Mouse (Mus musculus): ENCODE measurements around the gene Cd300c.
"Not testable (repeated sequence)": the region's sequence is repeated elsewhere in the genome, so short reads cannot be mapped to it uniquely, and the experiment has no call there.

Cd300c gene

DNA sequence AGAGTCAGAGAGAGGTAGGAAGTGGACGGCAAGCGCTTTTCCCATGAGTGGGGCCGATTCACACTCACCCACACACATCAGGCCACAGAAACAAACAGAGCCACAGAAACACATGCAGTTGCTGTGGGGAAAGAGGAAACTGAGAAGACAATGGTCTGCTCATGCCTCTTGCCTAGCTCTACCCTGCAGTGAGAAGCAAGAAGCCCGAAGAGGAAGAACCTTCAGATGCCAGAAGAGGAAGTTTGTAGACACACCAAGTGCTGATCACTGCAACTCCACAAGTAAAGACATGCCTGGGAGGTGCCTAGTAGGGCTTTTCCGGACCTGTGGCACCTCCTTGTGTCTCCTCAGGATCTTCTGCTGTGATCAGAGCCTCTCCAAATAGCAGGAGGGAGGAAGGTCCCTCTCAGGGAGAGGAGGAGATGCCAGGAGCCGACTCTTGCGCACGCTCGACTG lies at the start of gene Cd300c:
Cd300c (minus strand) TSS at position 406 of the 456 bp plus-strand sequence.
- DNase-seq (ENCODE audit: low read depth, low spot score) = no peak

DNA sequence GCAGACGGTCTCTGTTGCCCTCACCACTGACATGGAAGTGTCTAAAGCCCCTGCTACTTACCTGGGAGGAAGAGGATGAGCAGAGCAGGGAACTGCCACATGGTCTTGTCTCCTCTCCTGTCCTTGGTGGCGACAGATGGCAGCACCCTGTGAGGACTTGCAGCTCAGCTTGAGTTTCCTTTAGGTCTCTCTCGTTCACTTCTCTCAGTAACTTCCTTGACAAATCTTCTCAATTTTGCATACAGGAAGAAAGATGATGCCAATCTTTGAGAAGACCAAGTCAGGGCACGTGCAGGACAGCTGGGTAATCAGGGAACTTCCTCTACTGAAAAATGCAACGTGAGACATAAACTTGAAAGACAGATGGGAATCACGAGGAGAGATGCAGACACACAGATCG lies 47.1 kb upstream of the Cd300c start, which contains the start of gene Cd300ld2:
Cd300ld2 (minus strand) TSS at position 101 of the 400 bp plus-strand sequence.
- not testable (repeated sequence) for DNase-seq (ENCODE audit: low read depth, low spot score)

DNA sequence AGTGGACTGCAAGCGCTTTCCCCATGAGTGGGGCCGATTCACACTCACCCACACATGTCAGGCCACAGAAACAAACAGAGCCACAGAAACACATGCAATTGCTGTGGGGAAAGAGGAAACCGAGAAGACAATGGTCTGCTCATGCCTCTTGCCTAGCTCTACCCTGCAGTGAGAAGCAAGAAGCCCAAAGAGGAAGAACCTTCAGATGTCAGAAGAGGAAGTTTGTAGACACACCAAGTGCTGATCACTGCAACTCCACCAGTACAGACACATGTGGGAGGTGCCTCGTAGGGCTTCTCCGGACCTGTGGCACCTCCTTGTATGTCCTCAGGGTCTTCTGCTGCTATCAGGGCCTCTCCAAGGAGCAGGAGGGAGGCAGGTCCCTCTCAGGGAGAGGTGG lies 35.1 kb upstream of the Cd300c start:
- DNase-seq (ENCODE audit: low read depth, low spot score) = no peak

DNA sequence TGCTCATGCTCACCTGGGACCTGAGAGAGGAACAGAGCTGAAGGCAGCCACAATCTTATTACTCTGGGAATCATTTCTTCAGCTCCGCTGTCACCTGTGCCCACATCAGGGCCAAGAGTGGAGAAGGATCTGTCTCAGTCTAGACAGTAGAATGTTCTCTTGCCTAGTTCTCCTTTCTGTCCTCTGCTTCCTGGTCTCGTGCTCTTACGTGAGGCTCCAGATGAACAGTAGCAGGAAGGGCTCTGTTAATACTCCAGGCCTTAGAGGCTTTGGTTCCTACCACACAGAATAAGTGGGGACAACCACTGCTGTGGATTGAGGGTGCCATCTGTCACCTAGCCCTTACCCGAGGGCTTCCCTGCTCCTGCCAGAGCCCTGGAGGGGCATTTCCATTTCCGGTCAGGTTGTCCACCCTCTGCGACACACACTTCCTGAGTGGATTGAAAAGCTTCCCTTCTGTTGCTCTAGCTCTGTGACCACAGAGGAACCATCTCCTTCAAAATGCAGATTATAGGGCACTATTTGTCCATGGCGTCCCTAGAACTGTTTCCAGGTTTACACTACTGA lies 32.6 kb upstream of the Cd300c start, which contains the start of gene Cd300c2:
Cd300c2 (minus strand) TSS at position 407 of the 567 bp plus-strand sequence.
- no peak for DNase-seq (ENCODE audit: low read depth, low spot score)

DNA sequence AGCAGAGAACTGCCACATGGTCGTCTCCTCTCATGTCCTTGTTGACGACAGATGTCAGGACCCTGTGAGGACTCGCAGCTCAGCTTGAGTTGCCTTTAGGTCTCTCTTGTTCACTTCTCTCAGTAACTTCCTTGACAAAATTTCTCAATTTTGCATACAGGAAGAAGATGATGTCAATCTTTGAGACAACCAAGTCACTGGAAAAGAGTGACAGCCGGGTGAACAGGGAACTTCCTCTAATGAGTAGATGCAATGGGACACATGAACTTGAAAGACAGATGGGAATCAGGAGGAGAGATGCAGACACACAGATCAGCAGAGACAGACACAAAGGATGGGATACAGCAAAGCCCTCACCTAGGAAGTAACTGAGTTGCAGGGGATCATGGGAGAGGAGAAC lies 20.8 kb upstream of the Cd300c start, which contains the start of gene Cd300ld:
Cd300ld (minus strand) TSS at position 130 of the 400 bp plus-strand sequence.
- no peak for DNase-seq (ENCODE audit: low read depth, low spot score)

DNA sequence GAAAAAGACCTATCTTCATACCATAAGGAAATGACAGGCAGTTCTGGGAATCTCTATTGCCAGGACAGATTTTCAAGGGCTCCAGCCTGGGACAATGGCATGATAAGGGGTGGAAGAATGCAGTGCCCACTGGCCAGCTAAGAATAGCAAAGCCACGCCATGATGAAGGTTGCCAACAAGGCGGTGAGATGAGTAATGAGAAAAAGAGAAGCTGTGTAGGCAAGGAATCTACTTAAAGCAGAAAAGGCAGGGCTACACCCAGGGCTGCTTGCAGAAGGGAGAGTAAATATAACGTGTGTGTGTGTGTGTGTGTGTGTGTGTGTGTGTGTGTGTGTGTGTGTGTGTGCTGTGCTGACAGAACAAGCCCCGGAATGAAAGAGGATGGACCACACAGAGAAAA lies 12.9 kb upstream of the Cd300c start:
- no peak for DNase-seq (ENCODE audit: low read depth, low spot score)

DNA sequence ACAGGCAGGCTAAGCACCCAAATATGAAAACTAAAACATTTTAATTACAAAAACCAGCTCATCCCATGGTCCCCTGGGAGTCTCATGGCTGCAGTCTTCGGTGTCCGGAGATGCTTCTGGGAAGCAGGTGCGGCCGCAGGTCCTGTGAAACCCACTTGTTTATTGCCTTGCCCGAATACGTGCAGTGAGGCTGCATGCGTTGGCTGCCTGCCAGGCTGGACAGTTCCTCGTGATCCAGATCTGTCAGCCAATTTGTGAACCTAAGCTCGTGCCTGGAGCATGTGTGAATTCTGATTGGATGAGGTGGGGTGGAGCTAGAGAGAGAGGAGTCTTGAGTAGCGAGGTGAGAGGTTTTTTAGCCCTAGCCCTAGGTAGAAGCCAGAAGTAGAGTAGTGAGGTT lies 3.8 kb upstream of the Cd300c start:
- no peak for DNase-seq (ENCODE audit: low read depth, low spot score)

DNA sequence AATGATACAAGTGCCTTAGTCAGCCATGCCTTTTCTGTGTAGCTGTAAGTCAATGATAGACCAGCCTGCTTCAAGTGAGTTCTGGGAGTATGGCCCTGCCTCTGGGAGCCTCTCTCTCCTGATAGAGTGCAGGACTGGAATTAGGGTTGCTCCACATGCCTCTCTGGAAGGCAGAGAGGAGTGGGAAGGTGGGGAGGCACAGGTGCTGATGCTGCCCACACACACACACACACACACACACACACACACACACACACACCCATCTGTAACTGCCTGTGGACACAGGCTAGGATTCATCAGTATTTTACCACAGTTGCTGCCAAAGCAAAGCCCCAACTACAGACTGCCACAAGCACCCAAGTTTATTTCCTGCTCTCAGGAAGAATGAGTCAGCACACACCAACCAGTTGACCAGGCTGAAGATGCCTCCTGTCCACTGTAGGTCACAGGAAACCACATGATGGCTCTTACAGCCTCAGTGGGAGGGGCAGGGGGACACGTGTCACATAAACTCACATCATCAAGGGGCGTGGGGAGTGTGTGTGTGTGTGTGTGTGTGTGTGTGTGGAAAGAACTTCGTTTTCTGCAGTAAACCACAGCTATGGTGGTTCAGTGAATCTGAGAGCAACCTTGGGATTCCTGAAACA lies 3.7 kb downstream of the Cd300c start:
- DNase-seq (ENCODE audit: low read depth, low spot score) = no peak

DNA sequence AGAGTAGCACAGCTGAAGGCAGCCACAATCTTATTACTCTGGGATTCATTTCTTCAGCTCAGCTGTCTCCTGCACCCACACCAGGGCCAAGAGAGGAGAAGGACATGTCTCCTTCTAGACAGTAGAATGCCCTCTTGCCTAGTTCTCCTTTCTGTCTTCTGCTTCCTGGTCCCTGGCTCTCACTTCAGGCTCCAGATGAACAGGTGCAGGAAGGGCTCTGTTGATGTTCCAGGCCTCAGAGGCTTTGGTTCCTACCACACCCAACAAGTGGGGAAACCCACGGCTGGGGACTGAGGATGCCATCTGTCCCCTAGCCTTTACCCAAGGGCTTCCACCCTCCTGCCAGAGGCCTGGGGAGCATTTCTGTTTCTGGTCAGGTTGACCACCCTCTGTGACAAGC lies 8.6 kb downstream of the Cd300c start:
- DNase-seq (ENCODE audit: low read depth, low spot score) = no peak

DNA sequence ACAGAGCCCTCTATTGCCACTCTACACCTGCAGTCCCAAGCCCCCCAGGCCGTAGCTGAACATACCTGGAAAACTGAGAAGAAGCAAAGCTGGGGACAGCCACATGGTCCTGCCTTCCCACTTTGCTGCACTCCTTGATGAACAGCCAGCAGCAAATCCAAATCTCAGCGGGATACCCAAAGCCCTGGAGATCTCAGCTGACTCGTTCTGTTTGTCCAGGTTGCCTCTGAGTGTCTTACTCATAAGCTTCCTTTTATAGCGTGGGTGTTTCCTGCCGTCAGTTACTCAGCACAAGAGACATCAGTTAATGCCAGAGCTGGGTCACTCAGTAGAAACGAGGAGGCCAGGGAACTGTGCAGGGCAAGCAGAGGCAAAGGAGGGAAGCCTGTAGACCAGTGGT lies 34.8 kb downstream of the Cd300c start, which contains the start of gene Cd300lb:
Cd300lb (minus strand) TSS at position 243 of the 400 bp plus-strand sequence.
- DNase-seq (ENCODE audit: low read depth, low spot score) = no peak

DNA sequence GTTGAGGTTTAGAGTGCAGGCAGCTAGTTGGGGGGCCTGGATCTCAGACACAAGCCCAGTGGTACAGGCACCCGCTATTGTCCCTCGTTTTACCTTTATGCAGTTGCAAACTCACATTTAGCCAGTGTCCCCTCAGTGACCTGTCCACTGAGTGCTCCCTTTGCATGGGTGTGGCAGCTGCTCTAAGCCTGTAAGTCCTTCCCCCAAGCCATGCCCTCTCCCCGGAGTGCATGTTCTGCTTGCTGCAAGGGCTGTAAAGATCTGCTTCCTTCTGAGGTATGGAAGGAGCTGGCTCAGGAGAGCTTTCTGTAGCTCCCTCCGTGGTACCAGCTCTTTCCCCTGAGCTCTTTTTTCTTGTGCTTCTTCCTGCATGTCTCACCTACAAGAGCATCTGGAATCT lies 35.4 kb downstream of the Cd300c start:
- DNase-seq (ENCODE audit: low read depth, low spot score) = no peak

DNA sequence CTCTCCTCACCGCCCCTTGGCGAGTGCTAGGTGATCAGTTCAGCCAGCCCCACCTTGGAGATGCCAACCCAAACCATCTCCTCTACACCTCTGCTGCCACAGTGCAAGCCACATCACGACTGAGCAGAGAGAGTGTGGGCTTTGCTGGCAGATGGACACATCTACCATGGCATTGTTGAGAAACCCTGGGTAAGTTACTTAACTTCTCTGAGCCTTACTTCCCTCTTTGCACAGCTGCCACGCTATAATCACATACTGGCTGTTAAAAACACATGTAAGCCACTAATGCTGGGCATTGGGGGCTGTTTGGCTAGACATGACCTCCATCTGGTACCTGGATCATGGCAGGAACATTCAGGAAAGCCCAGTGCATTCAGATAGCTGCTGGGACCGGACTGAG lies 37.9 kb downstream of the Cd300c start:
- no peak for DNase-seq (ENCODE audit: low read depth, low spot score)

DNA sequence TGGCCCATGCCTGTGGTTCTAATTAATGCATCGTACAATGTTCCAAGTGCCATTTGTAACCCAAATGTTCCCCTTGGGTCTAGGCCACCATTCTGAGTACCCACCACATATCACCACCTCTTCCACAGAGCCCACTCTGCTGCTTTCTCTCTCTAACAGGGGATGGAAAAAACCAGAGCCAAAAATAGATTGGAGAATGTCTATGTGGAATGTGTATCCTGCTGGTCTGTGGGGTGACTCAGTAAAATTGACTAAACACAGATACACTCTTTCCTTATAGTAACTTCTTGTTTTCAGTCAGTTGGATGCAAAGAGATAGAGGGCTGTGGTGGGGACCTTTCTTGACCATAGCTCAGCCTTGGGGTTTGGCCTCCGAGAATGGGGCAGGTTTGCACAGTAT lies 39.4 kb downstream of the Cd300c start:
- DNase-seq (ENCODE audit: low read depth, low spot score) = no peak

DNA sequence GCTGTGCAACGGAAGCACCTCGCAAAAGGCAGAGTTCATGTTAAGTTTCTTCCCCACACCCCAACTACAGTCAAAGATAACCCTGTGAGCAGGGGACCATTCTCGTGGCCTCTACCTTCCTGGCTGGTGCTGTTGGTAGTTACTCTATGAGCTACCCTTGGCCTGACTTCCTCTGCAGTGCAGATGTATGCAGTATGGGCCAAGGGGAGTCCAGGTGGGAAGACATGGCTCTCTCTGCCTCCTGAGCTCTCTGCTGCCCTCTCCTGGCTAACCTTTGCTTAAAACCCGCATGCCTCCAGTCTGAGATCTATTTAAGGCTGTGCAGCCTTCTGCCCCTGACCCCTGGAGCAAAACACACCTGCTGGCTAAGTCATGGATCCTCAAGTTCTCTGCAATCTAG lies 45.0 kb downstream of the Cd300c start:
- DNase-seq (ENCODE audit: low read depth, low spot score) = peak; percentile 23

DNA sequence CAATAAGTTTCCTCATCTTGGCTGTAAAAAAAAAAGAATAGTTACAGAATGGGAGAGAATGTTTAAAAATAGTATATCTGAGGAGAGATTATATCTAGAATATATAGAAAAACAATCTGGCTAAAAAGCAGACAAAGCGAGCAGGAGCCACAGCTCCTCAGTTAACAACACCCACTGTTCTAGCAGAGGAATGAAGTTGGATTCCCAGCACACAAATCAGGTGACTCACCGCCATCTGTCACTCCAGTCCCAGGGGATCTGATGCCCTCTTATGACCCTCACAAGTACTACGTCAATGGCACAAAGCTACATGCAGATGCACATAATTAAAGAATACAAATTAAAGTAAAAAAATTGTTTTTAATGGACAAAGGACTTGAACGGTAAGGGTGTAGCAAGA lies 46.5 kb downstream of the Cd300c start:
- DNase-seq (ENCODE audit: low read depth, low spot score) = no peak

DNA sequence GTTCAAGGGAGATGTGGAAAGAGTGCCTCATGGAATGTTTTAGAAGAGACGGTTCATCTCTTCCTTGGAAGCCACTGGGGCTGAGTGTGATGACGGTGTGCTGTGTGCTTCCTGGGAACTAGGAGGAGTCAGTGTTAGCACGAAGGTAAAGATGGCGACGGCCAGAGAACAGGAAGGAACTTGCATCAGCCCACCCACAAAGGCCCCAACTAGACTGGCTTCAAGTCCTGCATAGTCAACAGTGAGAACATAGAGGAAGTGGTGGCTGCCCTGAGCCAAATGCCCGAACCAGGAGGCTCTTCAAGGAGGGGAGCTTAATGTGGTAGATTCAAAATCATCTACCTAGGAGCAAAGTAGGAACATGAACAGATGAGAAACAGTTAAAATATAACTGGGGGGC lies 51.8 kb downstream of the Cd300c start:
- DNase-seq (ENCODE audit: low read depth, low spot score) = no peak

DNA sequence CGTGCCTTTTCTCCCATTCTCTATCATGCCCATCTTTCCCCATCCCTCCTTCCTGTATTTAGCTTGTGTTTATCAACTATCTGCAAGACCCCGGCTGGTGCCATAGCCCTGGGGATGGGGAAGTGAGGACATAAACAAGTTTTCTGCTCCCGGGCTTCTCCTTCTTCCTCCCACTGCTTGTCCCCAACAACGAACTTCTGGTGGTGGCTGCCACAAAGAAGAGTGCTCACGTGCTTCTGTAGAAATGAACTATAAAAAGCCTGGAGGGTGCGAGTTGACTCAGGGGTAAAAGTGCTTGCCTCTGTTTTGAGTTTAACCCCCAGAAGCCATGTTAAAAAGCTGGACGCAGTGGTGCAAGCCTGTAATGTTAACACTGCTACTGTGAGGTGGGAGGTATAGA lies 54.0 kb downstream of the Cd300c start:
- no peak for DNase-seq (ENCODE audit: low read depth, low spot score)

DNA sequence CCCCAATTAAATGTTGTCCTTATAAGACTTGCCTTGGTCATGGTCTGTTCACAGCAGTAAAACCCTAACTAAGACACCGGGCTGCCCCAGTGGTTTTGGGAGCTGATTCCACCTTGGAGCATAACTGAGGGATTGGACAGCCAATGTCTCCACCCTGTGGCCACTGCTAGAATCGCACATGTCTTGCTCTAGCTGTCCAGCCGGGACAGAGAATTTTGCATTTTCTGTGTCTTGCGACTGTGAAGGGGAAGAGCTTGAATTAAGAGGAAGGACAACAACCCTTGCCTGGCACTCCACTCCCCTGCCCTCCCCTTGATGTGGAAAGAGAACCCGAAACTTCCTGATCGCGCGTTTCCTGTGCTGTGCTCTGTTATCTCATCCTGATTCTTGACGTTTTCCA lies 56.1 kb downstream of the Cd300c start:
- DNase-seq (ENCODE audit: low read depth, low spot score) = peak; percentile 80

DNA sequence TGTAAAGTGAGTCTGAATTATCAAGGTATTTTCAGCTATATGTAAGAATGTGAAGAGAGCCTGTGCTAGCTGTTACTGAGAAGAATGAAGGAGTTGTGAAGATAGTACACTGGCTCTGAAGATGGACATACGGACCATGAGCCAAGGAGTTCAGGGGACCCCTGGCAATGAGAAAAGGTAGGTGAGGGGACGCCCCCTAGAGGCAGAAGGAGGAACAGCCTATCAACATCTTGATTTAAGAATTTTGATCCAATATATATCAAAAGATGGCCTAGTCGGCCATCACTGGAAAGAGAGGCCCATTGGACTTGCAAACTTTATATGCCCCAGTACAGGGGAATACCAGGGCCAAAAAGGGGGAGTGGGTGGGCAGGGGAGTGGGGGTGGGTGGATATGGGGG lies 59.4 kb downstream of the Cd300c start:
- not testable (repeated sequence) for DNase-seq (ENCODE audit: low read depth, low spot score)

DNA sequence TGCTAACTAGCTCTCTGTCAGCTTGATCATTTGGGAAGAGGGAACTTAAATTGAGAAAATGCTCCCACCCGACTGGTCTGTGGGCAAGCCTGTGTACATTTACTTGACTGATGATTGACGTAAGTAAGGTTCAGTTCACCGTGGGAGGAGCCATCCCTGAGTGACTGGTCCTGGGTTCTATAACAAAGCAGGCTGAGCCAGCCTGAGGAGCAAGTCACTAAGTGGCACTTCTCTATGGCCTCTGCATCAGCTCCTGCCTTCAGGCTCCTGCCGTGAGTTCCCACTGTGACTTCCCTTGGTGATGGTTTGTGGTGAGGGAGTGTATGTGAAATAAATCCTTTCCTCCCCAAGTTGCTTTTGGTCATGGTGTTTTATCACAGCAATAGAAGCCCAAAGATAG lies 60.9 kb downstream of the Cd300c start:
- DNase-seq (ENCODE audit: low read depth, low spot score) = no peak

DNA sequence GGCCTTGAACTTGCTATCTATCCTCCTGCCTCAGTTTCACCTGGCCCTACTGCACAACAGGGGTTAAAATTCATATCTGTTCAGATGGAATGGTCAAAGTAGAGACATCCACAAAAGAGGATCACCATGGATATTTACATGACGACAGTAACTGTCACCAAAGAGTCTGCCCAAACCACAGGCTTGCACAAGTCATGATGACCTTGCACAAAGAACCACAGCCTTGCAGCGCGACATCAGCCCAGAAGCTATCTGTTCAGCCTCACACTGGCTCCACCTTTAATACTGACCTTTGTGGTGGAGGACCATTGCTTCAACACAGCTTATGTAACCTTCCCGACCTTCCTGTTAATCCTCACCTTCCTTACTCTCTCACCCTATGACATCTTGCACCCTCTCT lies 61.4 kb downstream of the Cd300c start:
- DNase-seq (ENCODE audit: low read depth, low spot score) = no peak
